In the genomic region with DNA sequence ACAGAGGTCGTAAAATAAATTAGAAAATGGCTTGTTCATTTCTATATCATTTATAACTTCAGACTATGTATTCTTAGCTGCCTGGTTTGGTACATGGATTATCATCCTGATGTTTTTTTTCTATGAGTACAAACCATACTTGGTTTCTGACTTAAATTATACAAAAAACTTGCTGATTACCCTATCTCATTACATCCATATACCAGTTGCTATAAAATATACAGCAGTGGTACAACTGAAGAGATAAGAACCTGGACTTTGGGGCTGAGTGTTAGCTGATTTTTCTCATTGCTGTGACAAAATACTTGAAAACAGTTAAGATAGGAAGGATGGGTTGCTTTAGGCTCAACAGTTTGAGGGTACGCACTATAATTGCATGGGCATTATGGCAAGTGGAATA, we compare ENCODE assay signal across 32 mouse cellular contexts.
"Had no signal": no experiment of that assay in that cellular context is flagged by ENCODE, and none has a peak within 500 bp of the region (broad histone marks: within the 10 kb centered on the region; RNA-seq: fewer than 3 reads in every experiment).

No protein-coding gene starts in this region.

- H3K9me3 ChIP-seq: limb, embryonic 10.5 days; limb, embryonic 12.5 days; limb, embryonic 13.5 days; limb, embryonic 15.5 days; liver, embryonic 12.5 days; liver, embryonic 13.5 days; liver, embryonic 15.5 days; lung, embryonic 15.5 days; megakaryocyte, embryonic 14.5 days; midbrain, embryonic 10.5 days; midbrain, embryonic 12.5 days; midbrain, embryonic 13.5 days; midbrain, embryonic 15.5 days; neural tube, embryonic 12.5 days; neural tube, embryonic 13.5 days had no signal

- H3K27me3 ChIP-seq: limb, embryonic 15.5 days; liver, embryonic 12.5 days; liver, embryonic 13.5 days; liver, embryonic 15.5 days; lung, embryonic 15.5 days; midbrain, embryonic 12.5 days; midbrain, embryonic 13.5 days; midbrain, embryonic 15.5 days; neural tube, embryonic 12.5 days; neural tube, embryonic 13.5 days had no signal

- H3K4me3 ChIP-seq: left cerebral cortex, adult 2 months; limb, embryonic 10.5 days; limb, embryonic 12.5 days; limb, embryonic 13.5 days; limb, embryonic 15.5 days; liver, embryonic 12.5 days; liver, embryonic 13.5 days; liver, embryonic 15.5 days; lung, embryonic 15.5 days; megakaryocyte, embryonic 14.5 days; midbrain, embryonic 10.5 days; midbrain, embryonic 12.5 days; midbrain, embryonic 13.5 days; midbrain, embryonic 15.5 days; myocyte; neural tube, embryonic 12.5 days; neural tube, embryonic 13.5 days had no signal

- H3K4me1 ChIP-seq: limb, embryonic 10.5 days; limb, embryonic 12.5 days; limb, embryonic 13.5 days; limb, embryonic 15.5 days; lung, embryonic 15.5 days; midbrain, embryonic 10.5 days; midbrain, embryonic 12.5 days; midbrain, embryonic 13.5 days; midbrain, embryonic 15.5 days; neural tube, embryonic 12.5 days; neural tube, embryonic 13.5 days had no signal

- H3K9ac ChIP-seq: limb, embryonic 12.5 days; limb, embryonic 13.5 days; limb, embryonic 15.5 days; liver, embryonic 12.5 days; liver, embryonic 13.5 days; liver, embryonic 15.5 days; lung, embryonic 14.5 days; lung, embryonic 15.5 days; midbrain, embryonic 12.5 days; midbrain, embryonic 13.5 days; midbrain, embryonic 15.5 days; neural tube, embryonic 12.5 days; neural tube, embryonic 13.5 days had no signal

- H3K36me3 ChIP-seq: limb, embryonic 10.5 days; limb, embryonic 12.5 days; limb, embryonic 13.5 days; limb, embryonic 15.5 days; liver, embryonic 12.5 days; liver, embryonic 13.5 days; liver, embryonic 15.5 days; lung, embryonic 15.5 days; midbrain, embryonic 10.5 days; midbrain, embryonic 12.5 days; midbrain, embryonic 13.5 days; midbrain, embryonic 15.5 days; neural tube, embryonic 12.5 days; neural tube, embryonic 13.5 days had no signal

- DNase-seq: left cerebral cortex, postnatal 4 days; liver; liver, embryonic 13.5 days; lung, adult 18-20 months; lung, adult 2 months; lung, embryonic 14.5 days; lung, postnatal 10 days; lung, postnatal 14 days; lung, postnatal 36 days; lung, postnatal 4 days; midbrain, embryonic 14.5 days had no signal

- H3K27ac ChIP-seq: left cerebral cortex, adult 2 months; limb, embryonic 10.5 days; limb, embryonic 12.5 days; limb, embryonic 13.5 days; limb, embryonic 15.5 days; liver, embryonic 12.5 days; liver, embryonic 13.5 days; liver, embryonic 15.5 days; lung, embryonic 15.5 days; macrophage; midbrain, embryonic 10.5 days; midbrain, embryonic 12.5 days; midbrain, embryonic 13.5 days; midbrain, embryonic 15.5 days; neural tube, embryonic 12.5 days; neural tube, embryonic 13.5 days had no signal

- ATAC-seq: liver, embryonic 12.5 days; lung, postnatal 0 days; midbrain, embryonic 13.5 days; midbrain, embryonic 15.5 days; midbrain, embryonic 16.5 days had no signal

- H3K4me2 ChIP-seq: limb, embryonic 12.5 days; limb, embryonic 13.5 days; limb, embryonic 15.5 days; liver, embryonic 11.5 days; liver, embryonic 12.5 days; liver, embryonic 13.5 days; liver, embryonic 15.5 days; lung, embryonic 14.5 days; lung, embryonic 15.5 days; midbrain, embryonic 11.5 days; midbrain, embryonic 12.5 days; midbrain, embryonic 13.5 days; midbrain, embryonic 15.5 days; neural tube, embryonic 12.5 days; neural tube, embryonic 13.5 days had no signal
